Mouse (Mus musculus) WW6 (cell line): ENCODE results near the gene Pcare.

Experiments used
- DNase-seq: peaks from one replicate; pipeline ENCODE4 v3.0.0-alpha.2; 2013; ENCODE audit warnings: low read depth, low spot score

Pcare gene

DNA sequence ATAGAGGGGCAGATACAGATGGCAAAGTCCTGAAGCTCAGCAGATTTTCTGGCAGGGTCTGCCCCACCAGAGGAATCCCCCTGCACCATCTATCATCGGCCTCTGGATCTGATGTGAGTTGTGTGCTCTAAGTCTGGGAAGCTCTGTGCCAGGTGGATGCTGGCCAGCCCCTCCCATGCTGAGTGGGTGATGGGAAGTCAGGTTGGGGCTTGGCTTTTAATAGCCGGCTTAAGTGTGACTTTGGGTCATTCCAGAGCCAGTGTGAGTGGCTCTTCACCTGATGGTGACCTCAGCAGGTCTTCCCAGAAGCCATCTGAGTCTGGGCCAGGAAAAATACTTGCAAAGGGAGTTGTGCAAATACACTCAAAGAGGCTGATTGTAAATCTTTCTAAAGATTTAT lies 22.0 kb downstream of the Pcare start:
- DNase-seq: no peak

DNA sequence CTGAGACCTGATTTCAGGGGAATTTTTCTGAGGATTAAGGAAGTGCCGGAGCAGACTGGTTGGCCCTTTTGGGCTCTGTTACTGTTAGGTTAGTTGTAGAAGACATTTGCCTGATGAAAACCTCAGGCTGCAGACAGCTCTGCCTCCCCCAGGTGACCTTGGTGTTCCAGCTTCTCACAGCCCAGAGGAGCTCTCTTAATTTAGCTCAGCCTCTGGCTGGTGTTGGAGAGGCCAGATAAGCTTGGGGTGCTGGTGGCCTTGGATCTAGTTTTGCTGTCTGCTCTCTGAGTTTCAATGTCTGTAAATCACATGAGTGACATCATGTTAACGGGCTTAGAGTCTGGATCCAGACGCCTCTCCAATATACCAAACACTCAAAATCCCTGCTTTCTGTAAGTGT lies 31.7 kb downstream of the Pcare start:
- no peak for DNase-seq

DNA sequence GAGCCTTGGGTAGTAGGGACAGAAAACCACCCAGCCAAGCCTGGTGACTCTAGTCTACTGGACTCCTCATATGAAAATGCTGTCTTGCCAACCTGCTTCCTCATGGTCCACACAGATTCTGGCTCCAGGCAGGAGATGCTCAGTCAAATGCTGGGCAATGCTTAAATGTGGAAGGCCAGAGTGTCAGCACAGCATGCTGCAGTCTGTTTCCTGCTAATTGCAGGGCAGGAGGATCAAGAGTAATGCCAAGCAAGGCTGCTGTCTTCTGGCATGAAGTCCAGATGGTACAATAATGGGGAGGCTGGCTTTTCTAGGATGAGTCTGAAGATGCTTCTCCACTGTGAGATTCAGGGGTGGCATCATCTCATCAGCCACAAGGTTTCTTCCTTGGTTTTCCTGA lies 32.3 kb downstream of the Pcare start:
- DNase-seq: no peak

DNA sequence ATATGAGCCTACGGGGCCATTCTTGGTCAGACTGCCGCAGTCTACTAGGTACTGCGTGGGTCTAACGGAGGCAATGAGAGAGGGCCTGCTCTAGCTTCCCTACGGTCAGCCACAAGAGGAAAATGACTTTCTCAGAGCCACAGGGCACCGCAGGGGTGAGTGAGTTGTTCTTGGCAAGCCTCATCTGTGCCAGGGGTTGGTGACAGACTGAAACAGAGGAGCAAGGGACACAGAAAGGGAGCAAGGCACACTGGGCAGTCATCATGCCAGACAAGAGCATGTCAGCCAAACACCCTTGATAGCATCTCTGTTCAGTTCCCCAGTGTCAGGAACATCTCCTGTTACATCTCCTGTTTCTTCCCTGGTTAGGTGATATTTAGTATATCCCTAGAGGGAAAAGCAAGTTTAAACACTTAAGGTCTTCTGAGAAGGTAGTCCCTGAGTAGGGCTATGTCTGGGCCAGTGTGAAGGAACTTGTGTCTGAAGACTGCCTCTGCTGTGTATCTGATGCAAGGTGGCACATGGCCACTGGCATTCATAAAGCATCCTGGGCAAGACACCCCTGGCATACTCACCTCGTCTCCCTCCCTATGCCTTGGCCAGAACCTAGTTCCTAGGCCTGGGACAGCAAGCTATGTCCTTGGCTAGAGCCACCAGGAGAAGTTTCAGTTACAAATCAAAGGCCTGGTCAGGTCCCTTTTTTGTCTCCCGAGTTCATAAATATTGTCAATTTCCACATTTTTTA lies 34.6 kb downstream of the Pcare start:
- no peak for DNase-seq

DNA sequence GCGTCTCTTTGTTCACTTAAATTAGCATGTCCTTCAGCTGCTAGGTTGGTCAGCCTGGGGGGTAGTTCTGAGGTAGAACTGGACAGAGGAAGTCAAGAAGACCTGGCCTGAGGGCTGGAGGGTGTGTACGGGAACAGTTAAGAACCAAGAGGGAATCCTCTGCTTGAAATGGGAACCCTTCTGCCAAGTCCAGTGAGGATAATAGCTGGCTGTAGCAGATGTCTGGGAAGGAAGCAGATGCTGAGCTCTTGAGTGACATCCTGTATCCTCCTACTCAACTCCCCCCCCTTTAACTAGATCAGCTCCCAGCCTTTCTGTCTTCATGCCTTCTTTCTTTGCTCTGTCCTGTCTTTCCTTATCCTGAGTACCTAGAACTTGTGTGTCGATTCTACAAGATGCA lies 37.7 kb downstream of the Pcare start:
- no peak for DNase-seq

DNA sequence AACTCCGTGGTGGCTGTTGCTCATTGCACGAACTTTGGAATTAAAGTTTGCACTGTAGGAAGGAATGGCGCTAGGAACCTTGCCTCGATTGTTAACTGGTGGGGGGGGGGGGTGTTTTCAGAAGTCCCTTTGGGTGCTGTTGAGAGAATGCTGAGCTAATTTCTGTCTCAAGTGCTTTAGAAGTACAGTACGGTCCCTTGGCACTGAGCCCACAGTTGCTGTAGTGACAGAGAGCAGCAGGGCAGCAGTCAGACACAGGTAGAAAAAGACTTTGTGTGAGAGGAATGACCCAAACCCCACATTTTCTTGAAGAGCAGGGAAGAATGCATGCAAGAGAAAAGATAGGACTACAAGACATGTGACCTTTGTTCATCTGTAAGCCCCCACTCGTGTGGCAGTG lies 40.4 kb downstream of the Pcare start:
- no peak for DNase-seq

DNA sequence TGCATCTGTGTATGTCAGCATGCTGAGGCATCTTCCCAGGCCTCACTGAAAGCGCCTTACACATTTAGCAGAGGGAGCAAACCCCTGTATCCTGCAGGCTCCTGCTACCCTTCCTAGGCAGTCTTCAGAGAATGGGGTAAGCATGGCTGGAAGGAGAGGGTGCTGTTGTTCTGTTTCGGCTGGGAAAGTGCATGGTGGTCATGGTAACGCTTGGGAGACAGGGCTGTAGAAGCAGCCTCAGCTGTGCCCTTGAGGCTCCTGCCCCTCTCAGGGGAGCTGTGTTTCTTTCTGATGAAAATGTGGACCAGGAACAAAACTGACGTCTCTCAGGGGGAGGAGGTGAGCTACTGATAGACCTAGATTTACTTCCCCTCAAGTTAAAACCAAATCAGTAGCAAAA lies 45.0 kb downstream of the Pcare start:
- DNase-seq: no peak

DNA sequence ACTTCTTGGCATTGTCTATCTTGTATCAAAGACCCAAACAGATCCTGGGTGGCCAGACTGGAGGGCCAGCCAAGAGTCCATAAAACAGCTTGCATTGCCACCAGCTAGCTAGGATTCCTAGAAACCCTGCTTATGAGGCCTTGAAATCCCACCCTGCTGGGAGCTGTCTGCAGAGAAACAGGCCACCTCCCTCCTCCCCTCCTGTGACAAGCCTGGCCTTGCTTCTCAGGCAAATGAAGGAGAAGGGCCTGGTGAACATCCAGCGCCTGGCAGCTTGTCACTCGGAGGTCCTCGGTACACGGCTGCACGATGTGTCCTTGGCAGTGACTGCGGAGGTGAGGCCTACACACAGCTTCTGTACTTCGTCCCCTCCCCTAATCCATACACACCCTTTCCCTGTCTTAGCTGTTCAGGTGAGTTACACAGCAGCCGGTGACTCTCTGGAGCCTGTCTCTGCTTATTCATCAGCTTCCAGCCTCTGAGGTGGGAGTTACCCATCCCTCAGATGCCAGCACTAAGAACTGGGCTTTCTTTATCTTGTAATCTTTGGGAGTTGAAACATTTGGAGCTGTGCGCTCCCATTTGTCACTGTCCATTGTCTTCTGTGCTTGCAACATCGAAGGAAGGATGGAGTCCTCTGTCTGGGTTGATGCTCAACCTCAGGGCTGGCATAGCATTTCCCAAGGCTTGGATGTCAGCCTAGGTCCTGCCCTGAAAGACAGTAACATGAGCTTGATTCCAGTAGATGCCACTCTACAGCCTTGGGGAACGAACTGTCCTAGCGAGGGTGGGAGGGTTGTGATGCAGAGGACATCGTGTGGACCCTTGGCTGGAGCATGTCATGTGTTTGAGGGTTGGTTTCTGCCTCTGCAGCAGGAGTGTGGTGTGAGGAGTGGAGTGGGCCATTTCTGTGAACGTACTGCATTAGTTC lies 46.9 kb downstream of the Pcare start:
- DNase-seq: no peak

DNA sequence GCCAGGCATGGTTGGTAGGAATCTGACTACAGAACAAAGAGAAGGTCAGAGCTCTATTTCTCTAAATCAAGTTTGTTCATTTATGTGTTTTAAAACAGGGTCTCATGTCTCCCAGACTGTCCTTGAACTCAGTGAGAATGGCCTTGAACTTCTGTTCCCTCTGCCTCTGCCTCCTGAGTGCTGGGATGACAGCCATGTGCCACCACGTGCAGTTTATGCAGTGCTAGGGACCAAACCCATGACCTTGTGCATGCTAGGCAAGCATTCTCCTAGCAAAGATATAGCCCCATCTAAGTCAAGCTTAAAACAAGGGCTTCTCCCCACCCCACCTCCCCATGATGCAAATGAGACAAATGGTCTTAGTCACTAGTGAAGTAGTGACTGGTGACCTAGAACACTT lies 47.6 kb downstream of the Pcare start:
- no peak for DNase-seq

DNA sequence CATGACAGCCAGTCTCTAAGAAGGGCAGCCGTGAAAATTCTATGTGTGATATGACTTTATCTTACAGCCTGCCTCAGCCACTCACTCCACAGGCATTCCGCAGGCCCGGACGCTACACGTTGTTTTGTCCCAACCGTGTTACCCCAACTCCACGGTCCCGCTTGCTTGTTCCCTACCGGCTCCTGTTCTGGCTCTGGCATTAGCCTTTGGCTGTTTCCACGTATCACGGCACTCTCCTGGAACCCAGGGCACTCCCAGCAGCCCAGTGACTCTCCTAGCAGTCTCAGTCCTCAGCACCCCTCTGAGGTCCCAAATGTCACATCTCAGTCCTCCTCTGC lies 54.1 kb downstream of the Pcare start:
- DNase-seq: no peak

DNA sequence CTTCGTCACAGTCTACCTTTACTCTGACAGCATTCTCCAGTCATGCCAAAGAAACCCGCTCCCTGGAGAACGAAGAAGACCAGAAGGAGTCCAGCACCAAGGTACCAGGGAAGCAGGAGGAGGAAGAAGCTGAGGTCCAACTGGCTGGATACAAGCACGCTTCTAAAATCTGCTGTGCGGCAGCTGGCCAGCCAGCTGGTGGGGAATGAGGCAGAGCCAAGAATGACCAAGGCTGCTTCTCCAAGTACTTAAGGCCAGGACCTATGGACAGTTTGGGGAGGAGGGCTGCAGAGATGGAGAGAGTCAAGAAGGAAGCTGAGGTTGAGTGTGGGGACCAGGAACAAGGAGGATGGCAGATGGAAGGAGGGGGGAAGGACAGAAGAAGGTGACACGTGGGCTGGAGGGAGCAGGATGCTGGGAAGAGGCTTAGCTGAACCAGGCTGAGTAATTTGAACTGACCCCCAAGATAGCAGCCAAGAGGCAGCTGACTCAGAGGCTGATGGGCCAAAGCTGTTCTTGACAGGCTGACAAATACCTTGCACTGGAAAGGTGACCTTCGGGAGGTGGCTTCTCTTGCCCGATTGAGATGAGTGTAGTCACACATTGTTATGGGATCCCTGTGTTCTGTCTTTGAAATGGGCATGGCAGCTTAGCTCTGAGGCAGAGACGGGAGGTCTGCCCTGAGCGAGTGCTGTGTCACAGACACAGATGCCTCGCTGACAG lies 54.6 kb downstream of the Pcare start:
- no peak for DNase-seq

DNA sequence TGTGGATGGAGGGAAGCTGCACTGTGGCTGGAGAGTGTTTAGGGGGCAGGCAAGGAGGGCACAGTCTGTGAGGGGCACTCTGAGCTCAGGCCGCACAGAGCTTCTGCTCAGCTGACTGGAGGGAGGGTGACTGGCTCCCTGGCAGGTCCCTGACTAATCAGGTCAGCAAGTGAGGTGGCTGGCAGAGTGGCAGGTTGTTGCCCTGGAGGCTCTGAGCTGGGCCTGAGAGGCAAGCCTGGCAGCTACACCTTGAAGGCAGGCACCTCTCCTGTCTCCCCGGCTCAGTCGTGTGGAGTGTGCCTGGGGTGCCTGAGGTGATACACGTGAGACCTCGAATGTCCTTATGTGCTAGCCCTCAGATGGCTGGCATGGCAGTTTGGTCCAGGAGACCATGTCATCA lies 56.3 kb downstream of the Pcare start:
- no peak for DNase-seq

DNA sequence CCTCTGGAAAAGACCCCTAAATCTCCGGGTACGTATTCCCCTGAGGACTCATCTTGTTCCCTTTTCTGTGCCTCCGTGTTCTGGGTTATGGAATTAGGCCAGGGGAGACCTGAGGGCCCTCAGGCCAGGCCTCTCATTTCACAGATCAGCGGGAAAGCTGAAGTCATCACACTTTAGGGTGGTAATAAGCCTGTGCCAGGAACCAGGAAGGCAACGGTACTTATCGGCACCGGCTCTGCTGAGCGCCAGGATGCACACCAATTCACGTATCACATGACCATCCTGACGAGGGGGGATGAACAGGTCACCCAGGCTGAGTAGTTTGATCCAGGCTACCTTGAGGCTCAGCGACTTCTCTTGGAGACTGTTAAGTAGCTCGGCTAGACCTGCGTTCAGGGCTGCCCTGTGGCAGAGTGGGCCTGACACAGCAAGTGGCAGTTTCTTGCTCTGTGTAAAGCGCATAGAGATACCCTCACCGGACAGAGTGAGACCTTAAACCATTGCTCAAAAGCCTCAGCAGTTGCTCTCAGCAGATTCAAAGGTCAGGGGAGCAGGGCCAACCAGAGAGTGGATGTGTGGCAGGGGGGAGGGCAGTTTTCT lies 56.9 kb downstream of the Pcare start:
- no peak for DNase-seq

DNA sequence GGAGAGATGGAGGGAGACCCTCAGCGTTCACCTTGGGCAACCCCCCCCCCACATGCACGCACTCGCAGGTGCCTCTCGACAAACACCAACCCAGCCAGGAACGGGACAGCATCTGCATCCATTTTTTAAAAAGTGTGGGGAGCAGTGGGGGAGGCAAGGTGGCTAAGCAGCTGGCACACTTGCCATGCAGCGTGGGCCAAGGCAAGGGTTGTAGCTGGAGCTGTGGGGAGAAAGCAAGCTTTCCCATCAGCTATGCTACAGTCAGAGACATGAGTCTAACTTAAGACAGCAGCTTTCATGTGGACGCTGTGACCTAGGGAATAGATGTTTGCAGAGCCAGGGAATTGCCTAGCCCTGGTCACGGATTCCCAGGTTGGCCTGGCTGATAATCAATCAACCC lies 57.5 kb downstream of the Pcare start:
- no peak for DNase-seq

DNA sequence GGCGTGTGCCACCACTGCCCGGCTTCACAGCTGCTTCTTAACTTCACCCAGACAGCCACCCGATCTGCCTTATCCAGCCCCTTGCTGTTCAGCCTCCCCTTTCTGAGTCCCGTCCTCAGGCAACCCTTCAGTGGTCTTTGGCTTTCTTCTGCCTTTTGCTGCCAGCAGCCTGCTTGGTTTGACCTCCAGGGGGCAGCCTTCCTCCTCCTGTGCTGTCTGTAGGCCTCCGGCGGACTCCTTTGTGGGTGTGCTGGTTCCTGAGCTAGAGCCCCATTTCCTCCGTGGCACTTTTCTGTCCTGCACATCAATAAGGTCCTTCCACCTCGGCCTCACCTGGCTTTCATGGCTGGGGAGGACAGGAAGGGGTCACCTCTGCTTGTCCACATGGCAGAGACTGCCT lies 58.9 kb downstream of the Pcare start:
- peak; percentile 47 for DNase-seq
